9 mouse cellular contexts compared by ENCODE assay signal in the genomic region with DNA sequence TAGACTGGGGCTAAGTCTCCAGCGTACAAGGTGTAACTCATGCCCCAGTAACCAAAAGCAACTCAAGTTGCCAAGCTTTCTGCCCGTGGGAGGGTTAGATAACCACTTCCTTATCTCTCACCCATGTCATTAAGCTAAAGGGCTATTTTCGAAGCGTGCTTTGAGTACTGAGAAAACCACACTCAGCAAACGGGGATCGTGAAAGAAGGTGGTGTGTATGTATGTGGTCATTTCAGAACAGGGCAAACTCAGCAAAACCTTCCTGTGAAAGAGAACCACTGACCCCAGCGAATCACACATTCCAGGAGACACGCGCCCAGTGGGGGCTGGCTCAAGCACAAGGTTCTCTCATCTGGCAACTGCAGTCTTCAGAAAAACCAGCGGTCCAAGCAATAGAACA. TPM values are rescaled to one million over a fixed set of nuclear protein-coding genes. Genes with fewer than 3 reads are reported as not detected.
DNase-seq lines count a peak whose midpoint lies in the region; ATAC-seq and TF ChIP-seq lines count a peak whose summit lies in the region.
"Had no signal": no experiment of that assay in that cellular context is flagged by ENCODE, and none has a peak within 500 bp of the region (broad histone marks: within the 10 kb centered on the region; RNA-seq: fewer than 3 reads in every experiment).

No protein-coding gene starts in this region.

- 89% methylated on average over 10 of the region's 10 CpGs for WGBS in hindbrain, embryonic 12.5 days

- H3K27ac ChIP-seq in bone marrow macrophage, adult 2 months (ENCODE audit: insufficient read depth, low read depth, low read length) = no peak overlapping the region
- no peak overlapping the region for H3K27ac ChIP-seq in left cerebral cortex, adult 2 months
- H3K27ac ChIP-seq in hindbrain, embryonic 12.5 days = no peak overlapping the region
- H3K27ac ChIP-seq: lung, embryonic 15.5 days had no signal

- intact Hi-C loops in left cerebral cortex, adult 2 months (cut with DNase I) = no loop called here

- H3K27me3 ChIP-seq in hindbrain, embryonic 12.5 days = no peaks in the 10 kb centered on the region
- H3K27me3 ChIP-seq: lung, embryonic 15.5 days had no signal

- H3K4me1 ChIP-seq in bone marrow macrophage, adult 2 months (ENCODE audit: control insufficient read depth, insufficient read depth, low read length) = peaks cover 26% of the 10 kb centered on the region
- H3K4me1 ChIP-seq in hindbrain, embryonic 12.5 days = peaks cover 13% of the 10 kb centered on the region

- TF ChIP-seq POLR2A in bone marrow macrophage, adult 2 months (IDR thresholded peaks at IDR 0.05; ENCODE audit: borderline replicate concordance, low read depth, low read length) = no peak

- TF ChIP-seq CTCF in bone marrow macrophage, adult 2 months (IDR thresholded peaks at IDR 0.05; ENCODE audit: low read depth, low read length) = no peak
- no peak for TF ChIP-seq CTCF in left cerebral cortex, adult 2 months (IDR thresholded peaks at IDR 0.05)

- ATAC-seq in CD4-positive, CD25-positive, alpha-beta regulatory T cell, adult 4 months = peak; percentile 77
- ATAC-seq in hindbrain, embryonic 12.5 days (ENCODE audit: low FRiP score) = no peak

- peak overlapping the region; percentile 16; the same call in 1 of the 2 replicates for H3K4me3 ChIP-seq in bone marrow macrophage, adult 2 months (ENCODE audit: insufficient read depth, low read length)
- H3K4me3 ChIP-seq in left cerebral cortex, adult 2 months = no peak overlapping the region
- no peak overlapping the region for H3K4me3 ChIP-seq in hindbrain, embryonic 12.5 days
- H3K4me3 ChIP-seq: lung, embryonic 15.5 days had no signal

- no peak overlapping the region for H3K4me2 ChIP-seq in hindbrain, embryonic 12.5 days (replicated peaks)
- H3K4me2 ChIP-seq: lung, embryonic 15.5 days had no signal

- no peaks in the 10 kb centered on the region for H3K9me3 ChIP-seq in hindbrain, embryonic 12.5 days (replicated peaks)
- H3K9me3 ChIP-seq: lung, embryonic 15.5 days had no signal

- H3K36me3 ChIP-seq in hindbrain, embryonic 12.5 days = peaks cover 6% of the 10 kb centered on the region; the same call in 1 of the 2 replicates
- H3K36me3 ChIP-seq: lung, embryonic 15.5 days had no signal

- DNase-seq in kidney, adult 8-10 months = peak; percentile 80 to 85
- DNase-seq in naive thymus-derived CD4-positive, alpha-beta T cell, adult 2 months (ENCODE audit: low read depth) = peak; percentile 83
- DNase-seq in left cerebral cortex, adult 2 months (ENCODE audit: extremely low spot score in 1 of 2, low spot score in 2 of 2) = no peak
- DNase-seq in urinary bladder, postnatal 25 days (ENCODE audit: low spot score) = no peak
- DNase-seq in urinary bladder, postnatal 36 days (ENCODE audit: low spot score in 2 of 2) = no peak

- H3K9ac ChIP-seq in hindbrain, embryonic 12.5 days = no peak overlapping the region
- H3K9ac ChIP-seq: lung, embryonic 15.5 days had no signal

RNA-seq across cellular contexts. Expression of a gene that starts 19.4 kb away (rescaled TPM):
- 100 to 1,000 TPM; 119 to 141 TPM for polyA plus RNA-seq in CD4-positive, CD25-positive, alpha-beta regulatory T cell, adult 4 months (2017; shearing (Covaris generic))
- polyA plus RNA-seq in bone marrow macrophage, adult 2 months (2012; ENCODE audit: insufficient read depth, insufficient read length, missing spikeins) = 13.2 and 14.6 TPM in 2 replicates
- 10 to 100 TPM; 54.5 to 55.2 TPM for total RNA-seq in left cerebral cortex, adult 2 months (2021)
- 36.5 and 37.1 TPM in 2 replicates for polyA plus RNA-seq in hindbrain, embryonic 12.5 days (2016; fragmentation: Nextera tagmentation; extraction: Ambion mirVana)

RNA-seq across cellular contexts. Expression of a gene that starts 28.2 kb away (rescaled TPM):
- 100 to 1,000 TPM; 106 to 112 TPM for polyA plus RNA-seq in CD4-positive, CD25-positive, alpha-beta regulatory T cell, adult 4 months (2017; shearing (Covaris generic))
- 60.8 and 65.4 TPM in 2 replicates for polyA plus RNA-seq in bone marrow macrophage, adult 2 months (2012; ENCODE audit: insufficient read depth, insufficient read length, missing spikeins)
- total RNA-seq in left cerebral cortex, adult 2 months (2021) = 10 to 100 TPM; 67.1 to 72.9 TPM
- 172 and 177 TPM in 2 replicates for polyA plus RNA-seq in hindbrain, embryonic 12.5 days (2016; fragmentation: Nextera tagmentation; extraction: Ambion mirVana)

Comparison
In these comparisons a context has a peak if more than half of its experiments do, and no peak if none do; other contexts are left out.
1. DNase-seq: peak in kidney, adult 8-10 months (2 of 2) and naive thymus-derived CD4-positive, alpha-beta T cell, adult 2 months (single experiment); none in left cerebral cortex, adult 2 months (0 of 2), urinary bladder, postnatal 25 days (single experiment) and urinary bladder, postnatal 36 days (0 of 2).